Mouse (Mus musculus) ES-Bruce4 (cell line): Measurements from ENCODE around the gene Sh3bgrl. TPM values are rescaled to one million over a fixed set of nuclear protein-coding genes. Genes with fewer than 3 reads are reported as not detected.

ENCODE experiments used
- H3K27ac ChIP-seq: 2 replicates; pipeline ENCODE4 v1.5.1; 2012; ENCODE audit warnings: low read length, inconsistent platforms; ENCODE audit not compliant: insufficient read depth
- H3K27me3 ChIP-seq: 2 replicates; pipeline ENCODE4 v1.6.1; 2012; ENCODE audit warnings: mild to moderate bottlenecking, low read length, inconsistent platforms; ENCODE audit not compliant: control insufficient read depth, poor library complexity, insufficient read depth, severe bottlenecking
- H3K36me3 ChIP-seq: 2 replicates; pipeline ENCODE4 v1.6.1; 2012; ENCODE audit warnings: inconsistent platforms, mild to moderate bottlenecking, low read length, moderate library complexity; ENCODE audit not compliant: control insufficient read depth, poor library complexity, insufficient read depth, severe bottlenecking
- H3K4me1 ChIP-seq: one replicate; pipeline ENCODE4 v1.8.1; 2011; ENCODE audit warnings: low read length; ENCODE audit not compliant: control insufficient read depth, insufficient read depth
- H3K4me3 ChIP-seq: 2 replicates; pipeline ENCODE4 v1.5.1; 2011; ENCODE audit warnings: low read depth, mild to moderate bottlenecking, low read length
- H3K9ac ChIP-seq: 2 replicates; pipeline ENCODE4 v1.6.1; 2012; ENCODE audit warnings: low read depth, mild to moderate bottlenecking, inconsistent platforms; ENCODE audit not compliant: poor library complexity, severe bottlenecking
- H3K9me3 ChIP-seq: replicated peaks from 2 replicates; pipeline ENCODE4 v1.6.1; 2012; ENCODE audit warnings: mild to moderate bottlenecking, low read length, inconsistent platforms; ENCODE audit not compliant: control insufficient read depth, poor library complexity, insufficient read depth, severe bottlenecking
- CTCF ChIP-seq: IDR thresholded peaks from one replicate; pipeline ENCODE4 v1.8.1; 2011; ENCODE audit warnings: low read depth, low read length
- EP300 ChIP-seq: IDR thresholded peaks from 2 replicates; pipeline ENCODE4 v1.6.1; 2011; ENCODE audit warnings: low read depth, low read length; ENCODE audit not compliant: insufficient read depth
- POLR2A ChIP-seq: IDR thresholded peaks from one replicate; pipeline ENCODE4 v1.8.1; 2011; ENCODE audit warnings: low read length; ENCODE audit not compliant: insufficient read depth
- polyA plus RNA-seq: library from polyadenylated mRNA; stranded (reverse); fragments of >200 nt; gene quantifications from 2 replicates; pipeline ENCODE4 v1.2.4, GENCODE M21; 2011; ENCODE audit warnings: low read depth; ENCODE audit not compliant: missing spikeins, insufficient read depth, insufficient read length

Sh3bgrl gene
- polyA plus RNA-seq, 1 experiment = 33.6 TPM

GRCm38 (mm10) chrX:109126847-109127246 is 31.7 kb downstream of the Sh3bgrl start:
- Histone ChIP-seq H3K9me3 (no peaks in the 10 kb centered on the region), H3K9ac (no peak overlapping the region), H3K27ac (no peak overlapping the region), H3K36me3 (no peaks in the 10 kb centered on the region), H3K4me3 (no peak overlapping the region), H3K4me1 (no peaks in the 10 kb centered on the region), H3K27me3 (no peaks in the 10 kb centered on the region)
- TF ChIP-seq CTCF (no peak), POLR2A (no peak), EP300 (no peak)

- no peaks in the 10 kb centered on the region for H3K4me1 ChIP-seq
- H3K27ac ChIP-seq = no peak overlapping the region
- H3K9me3 ChIP-seq = no peaks in the 10 kb centered on the region
- TF ChIP-seq POLR2A = no peak
- no peak for TF ChIP-seq EP300
- no peak for TF ChIP-seq CTCF
- no peak overlapping the region for H3K9ac ChIP-seq
- H3K4me3 ChIP-seq = no peak overlapping the region
- H3K36me3 ChIP-seq = no peaks in the 10 kb centered on the region
- H3K27me3 ChIP-seq = no peaks in the 10 kb centered on the region
Measured at GRCm38 (mm10) chrX:109127551-109128088, 32.5 kb downstream of the Sh3bgrl start.

- Histone ChIP-seq H3K27ac (no peak overlapping the region), H3K4me3 (no peak overlapping the region), H3K36me3 (no peaks in the 10 kb centered on the region), H3K9ac (no peak overlapping the region), H3K9me3 (no peaks in the 10 kb centered on the region), H3K27me3 (no peaks in the 10 kb centered on the region), H3K4me1 (no peaks in the 10 kb centered on the region)
- TF ChIP-seq CTCF (no peak), POLR2A (no peak), EP300 (no peak)
Measured at GRCm38 (mm10) chrX:109130066-109130465, 34.9 kb downstream of the Sh3bgrl start.

DNA sequence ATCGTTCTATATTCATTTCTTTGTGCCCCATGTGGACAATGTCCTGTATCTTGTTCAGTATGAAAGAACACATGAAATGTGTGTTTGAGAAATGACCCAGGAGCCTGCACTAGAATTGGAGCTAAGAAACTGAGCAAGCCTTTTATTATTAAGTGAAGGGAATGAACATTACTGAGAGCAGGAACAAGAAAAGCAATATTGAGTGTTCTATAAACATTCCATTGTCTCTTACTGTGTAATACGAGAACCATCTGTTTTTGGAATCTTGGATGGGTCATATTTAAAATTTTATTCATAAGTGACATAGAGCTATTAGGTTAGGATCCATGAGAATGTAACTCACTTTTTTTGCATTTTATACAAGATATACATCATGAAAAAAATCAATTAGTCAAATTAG is 36.7 kb downstream of the Sh3bgrl start:
- H3K9me3 ChIP-seq = no peaks in the 10 kb centered on the region
- no peak overlapping the region for H3K27ac ChIP-seq
- H3K4me3 ChIP-seq = no peak overlapping the region
- H3K4me1 ChIP-seq = no peaks in the 10 kb centered on the region
- TF ChIP-seq POLR2A = no peak
- no peak for TF ChIP-seq EP300
- TF ChIP-seq CTCF = no peak
- no peaks in the 10 kb centered on the region for H3K27me3 ChIP-seq
- H3K36me3 ChIP-seq = no peaks in the 10 kb centered on the region
- H3K9ac ChIP-seq = no peak overlapping the region

DNA sequence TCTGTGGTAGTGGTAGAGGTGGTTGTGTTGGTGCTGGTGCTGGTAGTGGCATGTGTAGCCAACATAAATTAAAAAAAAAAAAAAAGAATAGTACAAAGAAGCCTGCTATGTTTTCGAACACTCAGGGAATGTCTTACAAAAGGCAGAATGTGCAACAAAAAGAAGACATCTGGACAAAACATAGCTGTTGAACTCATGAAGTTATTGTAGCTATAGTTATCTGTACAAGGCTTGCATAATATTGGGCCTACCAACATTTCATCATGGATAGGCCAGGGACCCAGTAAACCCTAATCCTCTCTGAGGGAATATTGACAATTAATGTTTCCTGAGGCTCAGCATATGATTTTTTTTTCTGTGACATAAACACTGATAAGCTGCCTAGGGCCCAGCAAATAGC is 37.3 kb downstream of the Sh3bgrl start:
- TF ChIP-seq CTCF (no peak), EP300 (no peak), POLR2A (no peak)
- H3K9ac ChIP-seq = no peak overlapping the region
- H3K36me3 ChIP-seq = no peaks in the 10 kb centered on the region
- no peak overlapping the region for H3K4me3 ChIP-seq
- no peaks in the 10 kb centered on the region for H3K4me1 ChIP-seq
- no peak overlapping the region for H3K27ac ChIP-seq
- no peaks in the 10 kb centered on the region for H3K9me3 ChIP-seq
- H3K27me3 ChIP-seq = no peaks in the 10 kb centered on the region

GRCm38 (mm10) chrX:109133500-109133899 is 38.3 kb downstream of the Sh3bgrl start:
- TF ChIP-seq EP300 (no peak), CTCF (no peak), POLR2A (no peak)

DNA sequence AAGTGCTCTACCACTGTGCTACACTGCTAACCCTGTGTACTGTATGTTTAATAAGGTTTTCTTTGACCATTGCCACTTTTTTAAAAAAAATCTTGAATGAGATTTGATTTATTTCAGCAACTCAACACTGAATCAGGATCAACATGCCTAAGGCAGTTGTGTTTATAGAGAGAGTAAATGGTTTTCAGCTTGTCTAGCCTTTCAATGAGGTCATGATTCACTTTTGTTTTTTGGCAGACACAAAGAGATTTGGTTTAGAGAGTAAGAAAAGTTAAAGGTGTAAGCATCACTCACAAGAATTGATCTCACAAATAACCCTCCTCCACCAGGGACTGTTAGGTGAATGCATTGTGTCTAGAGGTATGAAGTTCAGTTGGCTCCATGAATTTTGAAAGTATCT is 41.1 kb downstream of the Sh3bgrl start:
- Histone ChIP-seq H3K27ac (no peak overlapping the region), H3K36me3 (no peaks in the 10 kb centered on the region), H3K4me1 (no peaks in the 10 kb centered on the region), H3K9ac (no peak overlapping the region), H3K9me3 (no peaks in the 10 kb centered on the region), H3K4me3 (no peak overlapping the region), H3K27me3 (no peaks in the 10 kb centered on the region)
- TF ChIP-seq CTCF (no peak), POLR2A (no peak), EP300 (no peak)

More at GRCm38 (mm10) chrX:109133500-109133899, 38.3 kb downstream of the Sh3bgrl start:
- Histone ChIP-seq H3K4me1 (no peaks in the 10 kb centered on the region), H3K36me3 (no peaks in the 10 kb centered on the region), H3K27ac (no peak overlapping the region), H3K4me3 (no peak overlapping the region), H3K9me3 (no peaks in the 10 kb centered on the region), H3K27me3 (no peaks in the 10 kb centered on the region), H3K9ac (no peak overlapping the region)
